Mouse (Mus musculus): ENCODE results near the gene Zfp110.

Gene Zfp110

DNA sequence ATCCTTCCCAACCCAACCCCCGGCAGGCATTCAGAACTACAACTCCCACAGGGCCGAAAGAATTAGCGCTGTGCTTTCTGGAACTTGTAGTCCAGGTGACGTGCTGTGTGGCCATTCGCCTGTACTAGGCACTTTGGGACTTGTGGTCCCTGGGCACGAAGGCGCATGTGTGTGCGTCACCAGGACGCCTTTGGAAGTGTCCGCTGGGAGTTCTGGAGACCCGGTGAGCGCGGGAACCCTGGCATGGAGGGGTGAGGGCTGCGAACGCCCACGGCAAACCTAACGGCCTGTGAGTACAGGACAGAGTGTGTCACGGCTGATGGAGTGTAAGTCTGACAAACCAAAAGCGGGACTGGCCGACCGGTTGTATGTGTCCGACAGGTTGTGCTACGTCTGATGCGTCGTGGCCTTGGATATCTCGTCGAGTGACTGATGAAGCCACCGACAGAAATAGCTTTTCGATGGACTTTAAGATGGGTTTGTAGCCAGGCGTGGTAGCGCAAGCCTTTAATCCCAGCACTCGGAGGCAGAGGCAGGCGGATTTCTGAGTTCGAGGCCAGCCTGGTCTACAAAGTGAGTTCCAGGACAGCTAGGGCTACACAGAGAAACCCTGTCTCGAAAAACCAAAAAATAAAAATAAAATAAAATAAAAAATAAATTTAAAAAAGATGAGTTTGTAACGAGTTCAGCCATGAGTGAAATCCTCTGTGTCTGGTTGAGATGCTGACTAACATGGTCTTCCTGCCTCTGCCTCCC lies 63.3 kb downstream of the Zfp110 start, which contains the start of gene Zscan22:
TSS of gene Zscan22 (plus strand) at position 161 of the 756 bp plus-strand sequence.
- peak; percentile 98 for DNase-seq (ENCODE audit: low spot score)

All from embryo, embryonic 10 days (tissue).